Mouse (Mus musculus) G1E (cell line): ENCODE data around the gene Prpf38a.

Experiments used
- CTCF ChIP-seq: IDR thresholded peaks from 2 replicates; pipeline ENCODE4 v1.5.1; 2012; ENCODE audit warnings: low read depth, low read length, inconsistent platforms, mixed read lengths
- GATA1 ChIP-seq: IDR thresholded peaks from 2 replicates; pipeline ENCODE4 v1.6.1; 2012; ENCODE audit warnings: borderline replicate concordance, low read length, inconsistent platforms, mixed read lengths
- GATA2 ChIP-seq: IDR thresholded peaks from 2 replicates; pipeline ENCODE4 v1.6.1; 2012; ENCODE audit warnings: low read depth, low read length, inconsistent platforms, borderline replicate concordance
- POLR2AphosphoS5 ChIP-seq: IDR thresholded peaks from 2 replicates; pipeline ENCODE4 v1.6.1; 2012; ENCODE audit warnings: low read depth, low read length, inconsistent platforms; ENCODE audit not compliant: insufficient replicate concordance
- TAL1 ChIP-seq: conservative IDR thresholded peaks from 2 replicates; pipeline ENCODE4 v1.6.1; 2012; ENCODE audit warnings: low read depth, low read length, inconsistent platforms, mixed read lengths

GRCm38 (mm10) chr4:108618586-108618985 lies 39.5 kb upstream of the Prpf38a start:
- TF ChIP-seq CTCF (no peak), GATA1 (no peak), POLR2AphosphoS5 (no peak), TAL1 (no peak), GATA2 (no peak)
